Mouse (Mus musculus) heart, embryonic 16.5 days (tissue): ENCODE results near the gene Gm49342. TPM values are rescaled to one million over a fixed set of nuclear protein-coding genes. Genes with fewer than 3 reads are reported as not detected.
A peak's percentile ranks its signal among the peaks of the same experiment; 100 is the strongest.
"Not testable (repeated sequence)": the region's sequence is repeated elsewhere in the genome, so short reads cannot be mapped to it uniquely, and the experiment has no call there.

Source experiments
- ATAC-seq: fragments of 200-750 bp; cut with Nextera tagmentation; replicated peaks from 2 replicates; pipeline ENCODE4 v1.8.0; 2017; ENCODE audit warnings: moderate number of reproducible peaks; ENCODE audit not compliant: insufficient read depth, low FRiP score; ENCODE audit errors: extremely low read depth
- H3K27ac ChIP-seq: fragments of 300-500 bp; sonication (generic); 2 replicates; pipeline ENCODE4 v1.5.1; 2014; ENCODE audit warnings: mild to moderate bottlenecking, low read length, control low read depth, moderate library complexity
- H3K27me3 ChIP-seq: fragments of 300-500 bp; sonication (generic); 2 replicates; pipeline ENCODE4 v1.6.1; 2014; ENCODE audit warnings: low read length, mixed read lengths; ENCODE audit not compliant: control insufficient read depth, insufficient read depth
- H3K36me3 ChIP-seq: fragments of 300-500 bp; sonication (generic); 2 replicates; pipeline ENCODE4 v1.6.1; 2014; ENCODE audit not compliant: control insufficient read depth, insufficient read depth
- H3K4me1 ChIP-seq: fragments of 300-500 bp; sonication (generic); 2 replicates; pipeline ENCODE4 v1.6.1; 2014; ENCODE audit warnings: low read length, mixed read lengths; ENCODE audit not compliant: control insufficient read depth, insufficient read depth
- H3K4me2 ChIP-seq: fragments of 300-500 bp; sonication (generic); 2 replicates; pipeline ENCODE4 v1.6.1; 2014; ENCODE audit warnings: low read depth, mild to moderate bottlenecking, control low read depth, low read length
- H3K4me3 ChIP-seq: fragments of 300-500 bp; sonication (generic); 2 replicates; pipeline ENCODE4 v1.5.1; 2014; ENCODE audit warnings: mild to moderate bottlenecking, control low read depth, low read length
- H3K9ac ChIP-seq: fragments of 300-500 bp; sonication (generic); 2 replicates; pipeline ENCODE4 v1.6.1; 2014; ENCODE audit warnings: low read length, control low read depth
- H3K9me3 ChIP-seq: fragments of 300-500 bp; sonication (generic); replicated peaks from 2 replicates; pipeline ENCODE4 v1.6.1; 2016; ENCODE audit warnings: low read length; ENCODE audit not compliant: control insufficient read depth
- WGBS: fragments of 180-500 bp; shearing (Covaris S2); extraction: QIAGEN DNeasy Blood & Tissue Kit; methylation state at CpG from one replicate; pipeline ENCODE4 v1.1.7; 2014; 5-methylcytosine and 5-hydroxymethylcytosine counted together
- polyA plus RNA-seq: library from polyadenylated mRNA; unstranded; fragments of >200 nt; fragmentation: Nextera tagmentation; extraction: Ambion mirVana; gene quantifications from 2 replicates; pipeline ENCODE4 v1.2.1, GENCODE M21; 2015

Gm49342 gene
- polyA plus RNA-seq, 1 experiment from 2014 or later = not detected

- not testable (repeated sequence) for H3K9ac ChIP-seq, H3K36me3 ChIP-seq, H3K4me2 ChIP-seq, H3K4me3 ChIP-seq, H3K27me3 ChIP-seq, H3K4me1 ChIP-seq, H3K27ac ChIP-seq, ATAC-seq, H3K9me3 ChIP-seq
- WGBS = 87% methylated on average over 5 of the region's 5 CpGs
Measured at GRCm38 (mm10) chr14:50973054-50973453, 28.7 kb downstream of the Gm49342 start.

GRCm38 (mm10) chr14:50973700-50974099 lies 29.4 kb downstream of the Gm49342 start:
- no peaks in the 10 kb centered on the region for H3K27me3 ChIP-seq
- H3K4me3 ChIP-seq = no peak overlapping the region
- no peaks in the 10 kb centered on the region for H3K9me3 ChIP-seq
- 39% methylated on average over 4 of the region's 4 CpGs for WGBS
- H3K9ac ChIP-seq = no peak overlapping the region
- no peak for ATAC-seq
- H3K27ac ChIP-seq = no peak overlapping the region
- H3K4me2 ChIP-seq = no peak overlapping the region
- peaks cover 8% of the 10 kb centered on the region for H3K4me1 ChIP-seq
- H3K36me3 ChIP-seq = no peaks in the 10 kb centered on the region

GRCm38 (mm10) chr14:50975001-50975400 lies 30.7 kb downstream of the Gm49342 start:
- H3K9ac ChIP-seq = no peak overlapping the region
- H3K27me3 ChIP-seq = no peaks in the 10 kb centered on the region
- WGBS = 46% methylated on average over 5 of the region's 5 CpGs
- H3K27ac ChIP-seq = no peak overlapping the region
- H3K36me3 ChIP-seq = no peaks in the 10 kb centered on the region
- no peaks in the 10 kb centered on the region for H3K9me3 ChIP-seq
- peaks cover 4% of the 10 kb centered on the region for H3K4me1 ChIP-seq
- no peak overlapping the region for H3K4me2 ChIP-seq
- H3K4me3 ChIP-seq = no peak overlapping the region
- no peak for ATAC-seq

GRCm38 (mm10) chr14:50976674-50977073 lies 32.4 kb downstream of the Gm49342 start:
- Histone ChIP-seq H3K4me1 (peaks cover 5% of the 10 kb centered on the region; the same call in 1 of the 2 replicates), H3K27ac (0 out of 2 replicates have a peak overlapping the region, but pooled peaks have one; percentile 5), H3K27me3 (no peaks in the 10 kb centered on the region), H3K4me2 (peak overlapping the region; percentile 27; the same call in 1 of the 2 replicates), H3K4me3 (no peak overlapping the region), H3K9ac (0 out of 2 replicates have a peak overlapping the region, but pooled peaks have one; percentile 12), H3K9me3 (no peaks in the 10 kb centered on the region), H3K36me3 (no peaks in the 10 kb centered on the region)
- no peak; the same call in 1 of the 2 replicates for ATAC-seq
- 25% methylated on average over 9 of the region's 9 CpGs for WGBS

- H3K27me3 ChIP-seq, H3K4me1 ChIP-seq, H3K36me3 ChIP-seq, H3K9ac ChIP-seq, ATAC-seq, H3K4me2 ChIP-seq, H3K27ac ChIP-seq, H3K4me3 ChIP-seq, H3K9me3 ChIP-seq: not testable (repeated sequence)
- WGBS = 87% methylated on average over 6 of the region's 6 CpGs
Measured at GRCm38 (mm10) chr14:50978451-50978850, 34.1 kb downstream of the Gm49342 start.

GRCm38 (mm10) chr14:50979631-50980030 lies 35.3 kb downstream of the Gm49342 start:
- Histone ChIP-seq H3K4me1 (peaks cover 5% of the 10 kb centered on the region; the same call in 1 of the 2 replicates), H3K9me3 (no peaks in the 10 kb centered on the region), H3K27me3 (no peaks in the 10 kb centered on the region), H3K36me3 (no peaks in the 10 kb centered on the region), H3K9ac (no peak overlapping the region), H3K27ac (no peak overlapping the region), H3K4me3 (no peak overlapping the region), H3K4me2 (no peak overlapping the region)
- no peak for ATAC-seq

- no peak overlapping the region for H3K9ac ChIP-seq
- ATAC-seq = no peak
- no peak overlapping the region for H3K27ac ChIP-seq
- H3K4me2 ChIP-seq = no peak overlapping the region
- WGBS = 30% methylated on average over 2 of the region's 2 CpGs
- H3K36me3 ChIP-seq = no peaks in the 10 kb centered on the region
- H3K4me1 ChIP-seq = peaks cover 5% of the 10 kb centered on the region; the same call in 1 of the 2 replicates
- no peaks in the 10 kb centered on the region for H3K27me3 ChIP-seq
- no peaks in the 10 kb centered on the region for H3K9me3 ChIP-seq
- no peak overlapping the region for H3K4me3 ChIP-seq
Measured at GRCm38 (mm10) chr14:50981207-50981606, 36.9 kb downstream of the Gm49342 start.

- ATAC-seq = no peak; the same call in 1 of the 2 replicates
- 59% methylated on average over 5 of the region's 5 CpGs for WGBS
Measured at GRCm38 (mm10) chr14:50981837-50982236, 37.5 kb downstream of the Gm49342 start.

GRCm38 (mm10) chr14:50987668-50988067 lies 43.4 kb downstream of the Gm49342 start:
- no peaks in the 10 kb centered on the region for H3K27me3 ChIP-seq
- WGBS = 88% methylated on average over 2 of the region's 2 CpGs
- no peaks in the 10 kb centered on the region for H3K36me3 ChIP-seq
- H3K9me3 ChIP-seq = no peaks in the 10 kb centered on the region
- H3K27ac ChIP-seq = no peak overlapping the region
- ATAC-seq = no peak
- H3K4me2 ChIP-seq = no peak overlapping the region
- H3K4me1 ChIP-seq = no peaks in the 10 kb centered on the region
- H3K4me3 ChIP-seq = no peak overlapping the region
- no peak overlapping the region for H3K9ac ChIP-seq

More at GRCm38 (mm10) chr14:50981837-50982236, 37.5 kb downstream of the Gm49342 start:
- no peaks in the 10 kb centered on the region for H3K27me3 ChIP-seq
- no peaks in the 10 kb centered on the region for H3K9me3 ChIP-seq
- no peak overlapping the region for H3K27ac ChIP-seq
- no peak overlapping the region for H3K4me2 ChIP-seq
- H3K4me3 ChIP-seq = no peak overlapping the region
- no peak overlapping the region for H3K9ac ChIP-seq
- peaks cover 4% of the 10 kb centered on the region; the same call in 1 of the 2 replicates for H3K4me1 ChIP-seq
- no peaks in the 10 kb centered on the region for H3K36me3 ChIP-seq
